Mouse (Mus musculus): ENCODE data around the gene Erich4. TPM values are rescaled to one million over a fixed set of nuclear protein-coding genes. Genes with fewer than 3 reads are reported as not detected.
"Not testable (repeated sequence)": the region's sequence is repeated elsewhere in the genome, so short reads cannot be mapped to it uniquely, and the experiment has no call there.

The Erich4 gene
- polyA plus RNA-seq, 1 experiment from 2014 or later = 4.2 TPM

GRCm38 (mm10) chr7:25575870-25576269, 39.8 kb downstream of the Erich4 start:
- 15% methylated on average over 8 of the region's 8 CpGs for WGBS
- ATAC-seq (ENCODE audit: insufficient read depth, low FRiP score) = peak; percentile 85
- H3K4me2 ChIP-seq (ENCODE audit: low read depth, low read length) = no peak overlapping the region

GRCm38 (mm10) chr7:25575105-25575504, 40.6 kb downstream of the Erich4 start:
- Histone ChIP-seq H3K4me3 (replicated peaks; ENCODE audit: low read length) (no peak overlapping the region), H3K36me3 (ENCODE audit: control insufficient read depth, insufficient read depth, low read length) (no peaks in the 10 kb centered on the region), H3K4me1 (ENCODE audit: control insufficient read depth, insufficient read depth, low read length) (peaks cover 4% of the 10 kb centered on the region), H3K4me2 (ENCODE audit: low read depth, low read length) (no peak overlapping the region), H3K9me3 (replicated peaks; ENCODE audit: control insufficient read depth, low read length) (no peaks in the 10 kb centered on the region), H3K27me3 (ENCODE audit: control insufficient read depth, insufficient read depth, low read length) (no peaks in the 10 kb centered on the region), H3K27ac (ENCODE audit: low read length) (peak overlapping the region; percentile 83), H3K9ac (ENCODE audit: low read length) (no peak overlapping the region; the same call in 1 of the 2 replicates)
- WGBS = 78% methylated on average over 5 of the region's 5 CpGs
- ATAC-seq (ENCODE audit: insufficient read depth, low FRiP score) = no peak

More at GRCm38 (mm10) chr7:25575870-25576269, 39.8 kb downstream of the Erich4 start:
- Histone ChIP-seq H3K4me1 (ENCODE audit: control insufficient read depth, insufficient read depth, low read length) (peaks cover 4% of the 10 kb centered on the region), H3K27me3 (ENCODE audit: control insufficient read depth, insufficient read depth, low read length) (no peaks in the 10 kb centered on the region), H3K36me3 (ENCODE audit: control insufficient read depth, insufficient read depth, low read length) (no peaks in the 10 kb centered on the region), H3K9ac (ENCODE audit: low read length) (no peak overlapping the region), H3K4me3 (replicated peaks; ENCODE audit: low read length) (no peak overlapping the region), H3K27ac (ENCODE audit: low read length) (peak overlapping the region; percentile 83), H3K9me3 (replicated peaks; ENCODE audit: control insufficient read depth, low read length) (no peaks in the 10 kb centered on the region)

GRCm38 (mm10) chr7:25573806-25574205, 41.9 kb downstream of the Erich4 start:
- ATAC-seq (ENCODE audit: insufficient read depth, low FRiP score); H3K36me3 ChIP-seq (ENCODE audit: control insufficient read depth, insufficient read depth, low read length); H3K9ac ChIP-seq (ENCODE audit: low read length); H3K27me3 ChIP-seq (ENCODE audit: control insufficient read depth, insufficient read depth, low read length); H3K4me1 ChIP-seq (ENCODE audit: control insufficient read depth, insufficient read depth, low read length); H3K27ac ChIP-seq (ENCODE audit: low read length); H3K4me3 ChIP-seq (replicated peaks; ENCODE audit: low read length); H3K9me3 ChIP-seq (replicated peaks; ENCODE audit: control insufficient read depth, low read length); H3K4me2 ChIP-seq (ENCODE audit: low read depth, low read length): not testable (repeated sequence)
- WGBS = 73% methylated on average over 5 of the region's 5 CpGs

GRCm38 (mm10) chr7:25568721-25569120, 47.0 kb downstream of the Erich4 start:
- no peak overlapping the region for H3K9ac ChIP-seq (ENCODE audit: low read length)
- H3K9me3 ChIP-seq (replicated peaks; ENCODE audit: control insufficient read depth, low read length) = no peaks in the 10 kb centered on the region; the same call in 1 of the 2 replicates
- no peaks in the 10 kb centered on the region for H3K36me3 ChIP-seq (ENCODE audit: control insufficient read depth, insufficient read depth, low read length)
- no peak overlapping the region for H3K27ac ChIP-seq (ENCODE audit: low read length)
- ATAC-seq (ENCODE audit: insufficient read depth, low FRiP score) = no peak
- no peak overlapping the region for H3K4me2 ChIP-seq (ENCODE audit: low read depth, low read length)
- H3K4me3 ChIP-seq (replicated peaks; ENCODE audit: low read length) = no peak overlapping the region
- H3K4me1 ChIP-seq (ENCODE audit: control insufficient read depth, insufficient read depth, low read length) = no peaks in the 10 kb centered on the region
- H3K27me3 ChIP-seq (ENCODE audit: control insufficient read depth, insufficient read depth, low read length) = no peaks in the 10 kb centered on the region
- WGBS = 98% methylated on average over 7 of the region's 7 CpGs

Other genes with a start within 250 kb of the Erich4 start
- gene Cnfn, start 246.2 kb downstream of the Erich4 start, polyA plus RNA-seq (2015; fragmentation: Nextera tagmentation; extraction: Ambion mirVana) = 1,223 and 2,187 TPM in 2 replicates
- 10.6 and 10.9 TPM in 2 replicates for gene Lipe, start 217.2 kb downstream of the Erich4 start, polyA plus RNA-seq (2015; fragmentation: Nextera tagmentation; extraction: Ambion mirVana)
- 0.61 and 0.64 TPM in 2 replicates for gene Cxcl17, start 203.0 kb downstream of the Erich4 start, polyA plus RNA-seq (2015; fragmentation: Nextera tagmentation; extraction: Ambion mirVana)
- 98.3 and 139 TPM in 2 replicates for gene Ceacam1, start 138.3 kb downstream of the Erich4 start, polyA plus RNA-seq (2015; fragmentation: Nextera tagmentation; extraction: Ambion mirVana)
- 0.14 TPM in 1 of 2 replicates, not detected in the other for gene Ceacam2, start 76.0 kb downstream of the Erich4 start, polyA plus RNA-seq (2015; fragmentation: Nextera tagmentation; extraction: Ambion mirVana)
- gene Dmac2, start 3.5 kb upstream of the Erich4 start, polyA plus RNA-seq (2015; fragmentation: Nextera tagmentation; extraction: Ambion mirVana) = 36.4 and 36.8 TPM in 2 replicates
- 12.2 and 13.6 TPM in 2 replicates for gene B3gnt8, start 10.8 kb upstream of the Erich4 start, polyA plus RNA-seq (2015; fragmentation: Nextera tagmentation; extraction: Ambion mirVana)
- gene Bckdha, start 43.1 kb upstream of the Erich4 start, polyA plus RNA-seq (2015; fragmentation: Nextera tagmentation; extraction: Ambion mirVana) = 54.1 and 54.4 TPM in 2 replicates
- gene Exosc5, start 43.3 kb upstream of the Erich4 start, polyA plus RNA-seq (2015; fragmentation: Nextera tagmentation; extraction: Ambion mirVana) = 70.0 and 73.0 TPM in 2 replicates
- gene Tmem91, start 59.3 kb upstream of the Erich4 start, polyA plus RNA-seq (2015; fragmentation: Nextera tagmentation; extraction: Ambion mirVana) = 3.4 and 3.5 TPM in 2 replicates
- 21.9 and 24.4 TPM in 2 replicates for gene B9d2, start 64.9 kb upstream of the Erich4 start, polyA plus RNA-seq (2015; fragmentation: Nextera tagmentation; extraction: Ambion mirVana)
- 1.4 and 2.8 TPM in 2 replicates for gene Tgfb1, start 71.1 kb upstream of the Erich4 start, polyA plus RNA-seq (2015; fragmentation: Nextera tagmentation; extraction: Ambion mirVana)
- 19.6 and 22.5 TPM in 2 replicates for gene Ccdc97, start 103.2 kb upstream of the Erich4 start, polyA plus RNA-seq (2015; fragmentation: Nextera tagmentation; extraction: Ambion mirVana)
- gene Hnrnpul1, start 138.9 kb upstream of the Erich4 start, polyA plus RNA-seq (2015; fragmentation: Nextera tagmentation; extraction: Ambion mirVana) = 35.4 and 39.6 TPM in 2 replicates
- gene Axl, start 172.8 kb upstream of the Erich4 start, polyA plus RNA-seq (2015; fragmentation: Nextera tagmentation; extraction: Ambion mirVana) = 80.8 and 85.1 TPM in 2 replicates
- gene Cyp2s1, start 201.0 kb upstream of the Erich4 start, polyA plus RNA-seq (2015; fragmentation: Nextera tagmentation; extraction: Ambion mirVana) = 53.1 and 74.9 TPM in 2 replicates